Comparison of ENCODE assay signal across 14 mouse cellular contexts in the genomic region with DNA sequence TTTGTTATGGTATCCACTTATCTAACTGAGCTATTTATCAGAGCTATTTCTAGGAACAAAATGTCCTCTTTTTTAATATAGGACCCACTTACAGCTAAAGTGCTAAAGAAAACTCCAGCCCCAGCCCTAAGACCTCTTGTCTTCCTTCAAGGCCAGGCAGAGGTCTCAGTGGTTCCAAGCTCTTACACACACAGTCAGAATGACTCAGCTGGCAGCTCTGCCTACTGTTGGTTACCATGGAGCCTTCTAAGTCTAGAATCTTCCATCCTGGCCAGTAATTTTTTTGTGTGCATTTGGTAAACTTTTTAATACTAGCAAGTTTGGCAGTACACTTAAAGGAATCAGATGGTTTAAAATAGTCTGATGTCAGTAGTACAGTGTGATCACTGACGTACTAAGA. TPM values are rescaled to one million over a fixed set of nuclear protein-coding genes. Genes with fewer than 3 reads are reported as not detected.
A peak's percentile ranks its signal among the peaks of the same experiment; 100 is the strongest.
DNase-seq lines count a peak whose midpoint lies in the region; ATAC-seq and TF ChIP-seq lines count a peak whose summit lies in the region.
"Had no signal": no experiment of that assay in that cellular context is flagged by ENCODE, and none has a peak within 500 bp of the region (broad histone marks: within the 10 kb centered on the region; RNA-seq: fewer than 3 reads in every experiment).

No protein-coding gene starts in this region.

- no peak overlapping the region for H3K9ac ChIP-seq in intestine, postnatal 0 days (ENCODE audit: low read depth, low read length)
- H3K9ac ChIP-seq in intestine, embryonic 15.5 days, result no peak overlapping the region
- no peak overlapping the region for H3K9ac ChIP-seq in forebrain, embryonic 13.5 days
- H3K9ac ChIP-seq: embryonic facial prominence, embryonic 13.5 days had no signal

- H3K4me1 ChIP-seq in intestine, postnatal 0 days (replicated peaks; ENCODE audit: control insufficient read depth, insufficient read depth, low read length), result 0 out of 2 replicates have a peak, but pooled peaks cover 6% of the 10 kb centered on the region
- H3K4me1 ChIP-seq in intestine, embryonic 15.5 days (replicated peaks), result 0 out of 2 replicates have a peak, but pooled peaks cover 3% of the 10 kb centered on the region
- H3K4me1 ChIP-seq in embryonic fibroblast, embryonic 13.5 days (ENCODE audit: control insufficient read depth, insufficient read depth, low read length), result peaks cover 19% of the 10 kb centered on the region
- peaks cover 8% of the 10 kb centered on the region for H3K4me1 ChIP-seq in forebrain, embryonic 13.5 days

- no peak for TF ChIP-seq CTCF in intestine, postnatal 0 days (IDR thresholded peaks at IDR 0.05; ENCODE audit: low read depth)
- TF ChIP-seq CTCF in embryonic fibroblast, embryonic 13.5 days (IDR thresholded peaks at IDR 0.05; ENCODE audit: borderline replicate concordance, insufficient read depth, low read length), result no peak

- H3K27ac ChIP-seq in intestine, postnatal 0 days (ENCODE audit: low read depth, low read length), result 0 out of 2 replicates have a peak overlapping the region, but pooled peaks have one; percentile 7
- no peak overlapping the region for H3K27ac ChIP-seq in intestine, embryonic 15.5 days
- H3K27ac ChIP-seq in embryonic fibroblast, embryonic 13.5 days (ENCODE audit: insufficient read depth, low read length), result peak overlapping the region; percentile 80
- no peak overlapping the region for H3K27ac ChIP-seq in forebrain, embryonic 13.5 days
- H3K27ac ChIP-seq: embryonic facial prominence, embryonic 13.5 days had no signal

- no peak overlapping the region for H3K4me2 ChIP-seq in intestine, postnatal 0 days (replicated peaks; ENCODE audit: low read depth)
- H3K4me2 ChIP-seq in intestine, embryonic 15.5 days (replicated peaks), result no peak overlapping the region
- H3K4me2 ChIP-seq in forebrain, embryonic 13.5 days, result no peak overlapping the region
- H3K4me2 ChIP-seq: embryonic facial prominence, embryonic 13.5 days; liver, embryonic 11.5 days had no signal

- whole genome bisulfite sequencing in intestine, postnatal 0 days, result 85% methylated on average over 1 of the region's 1 CpGs
- WGBS in intestine, embryonic 15.5 days, result 73% methylated on average over 1 of the region's 1 CpGs
- 93% methylated on average over 1 of the region's 1 CpGs for WGBS in forebrain, embryonic 13.5 days

- no peaks in the 10 kb centered on the region for H3K9me3 ChIP-seq in intestine, postnatal 0 days (ENCODE audit: control insufficient read depth)
- no peaks in the 10 kb centered on the region for H3K9me3 ChIP-seq in intestine, embryonic 15.5 days
- no peaks in the 10 kb centered on the region for H3K9me3 ChIP-seq in forebrain, embryonic 13.5 days (replicated peaks)
- H3K9me3 ChIP-seq: embryonic facial prominence, embryonic 13.5 days had no signal

- no peak for ATAC-seq in intestine, postnatal 0 days
- no peak for ATAC-seq in intestine, embryonic 15.5 days
- no peak for ATAC-seq in forebrain, embryonic 13.5 days

- DNase-seq in adrenal gland, postnatal 36 days, result peak; percentile 35 to 39
- no peak for DNase-seq in adrenal gland, adult 18-20 months (ENCODE audit: low spot score in 2 of 2)
- DNase-seq in 416B (ENCODE audit: low read depth), result peak; percentile 79
- DNase-seq: cerebellum, adult 8-10 months; kidney, adult 18-20 months; kidney, postnatal 36 days; left cerebral cortex, postnatal 4 days; thymus, postnatal 25 days had no signal

- H3K4me3 ChIP-seq in intestine, postnatal 0 days (ENCODE audit: low read depth, low read length), result no peak overlapping the region
- no peak overlapping the region for H3K4me3 ChIP-seq in intestine, embryonic 15.5 days (replicated peaks)
- no peak overlapping the region for H3K4me3 ChIP-seq in embryonic fibroblast, embryonic 13.5 days (ENCODE audit: insufficient read depth, low read length)
- H3K4me3 ChIP-seq in forebrain, embryonic 13.5 days, result no peak overlapping the region
- H3K4me3 ChIP-seq: embryonic facial prominence, embryonic 13.5 days had no signal

- H3K36me3 ChIP-seq in intestine, postnatal 0 days (ENCODE audit: control insufficient read depth, insufficient read depth), result peaks cover 9% of the 10 kb centered on the region; the same call in 1 of the 2 replicates
- no peaks in the 10 kb centered on the region; the same call in 1 of the 2 replicates for H3K36me3 ChIP-seq in intestine, embryonic 15.5 days
- peaks cover 46% of the 10 kb centered on the region for H3K36me3 ChIP-seq in forebrain, embryonic 13.5 days (ENCODE audit: poor library complexity, severe bottlenecking)

- no peak for TF ChIP-seq POLR2A in embryonic fibroblast, embryonic 13.5 days (IDR thresholded peaks at IDR 0.05; ENCODE audit: low read depth, low read length)

- no peaks in the 10 kb centered on the region for H3K27me3 ChIP-seq in intestine, postnatal 0 days (replicated peaks; ENCODE audit: control insufficient read depth, insufficient read depth, low read length)
- H3K27me3 ChIP-seq in intestine, embryonic 15.5 days (replicated peaks), result no peaks in the 10 kb centered on the region
- H3K27me3 ChIP-seq in forebrain, embryonic 13.5 days, result no peaks in the 10 kb centered on the region
- H3K27me3 ChIP-seq: embryonic facial prominence, embryonic 13.5 days had no signal

RNA-seq across cellular contexts. Expression of a gene that starts 19.6 kb away (rescaled TPM):
- total RNA-seq in adrenal gland, postnatal 36 days (2021), result 10 to 100 TPM; 25.1 to 30.1 TPM
- total RNA-seq in adrenal gland, adult 18-20 months (2021), result 10 to 100 TPM; 25.1 to 26.2 TPM
- 5.0 and 5.7 TPM in 2 replicates for polyA plus RNA-seq in intestine, postnatal 0 days (2015; fragmentation: Nextera tagmentation; extraction: Ambion mirVana)
- polyA plus RNA-seq in intestine, embryonic 15.5 days (2015; fragmentation: Nextera tagmentation; extraction: Ambion mirVana), result 7.8 and 8.8 TPM in 2 replicates
- polyA plus RNA-seq in embryonic fibroblast, embryonic 13.5 days (2011; ENCODE audit: insufficient read length, low read depth, missing spikeins), result 17.4 and 18.4 TPM in 2 replicates
- polyA plus RNA-seq in forebrain, embryonic 13.5 days (2015; fragmentation: Nextera tagmentation; extraction: Ambion mirVana), result 9.4 and 11.4 TPM in 2 replicates

Comparison
In these comparisons a context has a peak if more than half of its experiments do, and no peak if none do; other contexts are left out.
1. DNase-seq: peak in adrenal gland, postnatal 36 days (2 of 2) and 416B (single experiment); none in adrenal gland, adult 18-20 months (0 of 2).
2. H3K27ac ChIP-seq: peak in intestine, postnatal 0 days (single experiment) and embryonic fibroblast, embryonic 13.5 days (single experiment); none in intestine, embryonic 15.5 days (single experiment) and forebrain, embryonic 13.5 days (single experiment).